In genomic region chr11:103311960-103312611, GRCm38 (mm10) we compare ENCODE assay signal across 8 mouse cellular contexts. TPM values are rescaled to one million over a fixed set of nuclear protein-coding genes. Genes with fewer than 3 reads are reported as not detected.
DNase-seq lines count a peak whose midpoint lies in the region; ATAC-seq and TF ChIP-seq lines count a peak whose summit lies in the region.

No protein-coding gene starts in this region.

- TF ChIP-seq CTCF in C2C12 (IDR thresholded peaks at IDR 0.05; ENCODE audit: control insufficient read depth, insufficient read depth, insufficient read length) = no peak
- TF ChIP-seq CTCF in forebrain, postnatal 0 days (IDR thresholded peaks at IDR 0.05; ENCODE audit: low read depth) = no peak

- H3K79me2 ChIP-seq in C2C12 (ENCODE audit: control insufficient read depth, insufficient read depth) = no peaks in the 10 kb centered on the region

- H3K27ac ChIP-seq in forebrain, postnatal 0 days (ENCODE audit: low read depth, low read length) = no peak overlapping the region
- H3K27ac ChIP-seq in hindbrain, embryonic 12.5 days = 0 out of 2 replicates have a peak overlapping the region, but pooled peaks have one; percentile 9
- H3K27ac ChIP-seq in limb, embryonic 15.5 days = peak overlapping the region; percentile 88
- H3K27ac ChIP-seq in midbrain, embryonic 14.5 days (replicated peaks; ENCODE audit: low read depth, low read length) = no peak overlapping the region

- peak overlapping the region; percentile 28; the same call in 1 of the 2 replicates for H3K9ac ChIP-seq in forebrain, postnatal 0 days
- H3K9ac ChIP-seq in hindbrain, embryonic 12.5 days = peak overlapping the region; percentile 62
- peak overlapping the region; percentile 26; the same call in 1 of the 2 replicates for H3K9ac ChIP-seq in limb, embryonic 15.5 days
- peak overlapping the region; percentile 54 for H3K9ac ChIP-seq in midbrain, embryonic 14.5 days (replicated peaks; ENCODE audit: low read length)

- DNase-seq in adrenal gland, adult 8-10 months = peak; percentile 60
- no peak for DNase-seq in forebrain, postnatal 0 days
- peak; percentile 60 for DNase-seq in midbrain, embryonic 14.5 days
- peak; percentile 72 to 75 for DNase-seq in urinary bladder, postnatal 4 days (ENCODE audit: low spot score in 2 of 2)
- DNase-seq in adipocyte (ENCODE audit: low spot score) = no peak

- no peak for ATAC-seq in forebrain, postnatal 0 days
- no peak for ATAC-seq in hindbrain, embryonic 12.5 days (ENCODE audit: low FRiP score)
- ATAC-seq in limb, embryonic 15.5 days (ENCODE audit: insufficient number of reproducible peaks, low FRiP score, low TSS enrichment, low read depth) = peak; percentile 86
- ATAC-seq in midbrain, embryonic 14.5 days (ENCODE audit: low FRiP score, low TSS enrichment) = no peak

- H3K4me3 ChIP-seq in C2C12 (ENCODE audit: insufficient read depth, poor library complexity, severe bottlenecking) = no peak overlapping the region
- peak overlapping the region; percentile 20 for H3K4me3 ChIP-seq in forebrain, postnatal 0 days (ENCODE audit: low read depth, low read length)
- peak overlapping the region; percentile 34 for H3K4me3 ChIP-seq in hindbrain, embryonic 12.5 days
- H3K4me3 ChIP-seq in limb, embryonic 15.5 days = peak overlapping the region; percentile 35
- H3K4me3 ChIP-seq in midbrain, embryonic 14.5 days (replicated peaks; ENCODE audit: low read depth, low read length) = peak overlapping the region; percentile 27

- no peaks in the 10 kb centered on the region for H3K79me3 ChIP-seq in C2C12 (ENCODE audit: low read depth)

- no peaks in the 10 kb centered on the region for H3K4me1 ChIP-seq in forebrain, postnatal 0 days (ENCODE audit: insufficient read depth)
- H3K4me1 ChIP-seq in hindbrain, embryonic 12.5 days = peaks cover 8% of the 10 kb centered on the region
- H3K4me1 ChIP-seq in limb, embryonic 15.5 days = peaks cover 19% of the 10 kb centered on the region
- H3K4me1 ChIP-seq in midbrain, embryonic 14.5 days (ENCODE audit: control insufficient read depth, insufficient read depth, low read length) = peaks cover 3% of the 10 kb centered on the region; the same call in 1 of the 2 replicates

- peak overlapping the region; percentile 41 for H3ac ChIP-seq in C2C12 (ENCODE audit: control insufficient read depth, insufficient read length, low read depth)

- 6% methylated on average over 30 of the region's 30 CpGs for WGBS in forebrain, postnatal 0 days
- 5% methylated on average over 30 of the region's 30 CpGs for WGBS in hindbrain, embryonic 12.5 days
- 1% methylated on average over 30 of the region's 30 CpGs for WGBS in limb, embryonic 15.5 days
- 8% methylated on average over 30 of the region's 30 CpGs for WGBS in midbrain, embryonic 14.5 days

- no peaks in the 10 kb centered on the region for H3K9me3 ChIP-seq in forebrain, postnatal 0 days (ENCODE audit: low read length)
- H3K9me3 ChIP-seq in hindbrain, embryonic 12.5 days (replicated peaks) = no peaks in the 10 kb centered on the region
- H3K9me3 ChIP-seq in limb, embryonic 15.5 days = no peaks in the 10 kb centered on the region
- H3K9me3 ChIP-seq in midbrain, embryonic 14.5 days (ENCODE audit: control insufficient read depth, low read length) = no peaks in the 10 kb centered on the region

- no peaks in the 10 kb centered on the region for H3K27me3 ChIP-seq in C2C12 (ENCODE audit: control insufficient read depth, insufficient read depth, insufficient read length)
- peaks cover 3% of the 10 kb centered on the region; the same call in 1 of the 2 replicates for H3K27me3 ChIP-seq in forebrain, postnatal 0 days (ENCODE audit: insufficient read depth, low read length)
- H3K27me3 ChIP-seq in hindbrain, embryonic 12.5 days = peaks cover 8% of the 10 kb centered on the region
- H3K27me3 ChIP-seq in limb, embryonic 15.5 days = no peaks in the 10 kb centered on the region
- no peaks in the 10 kb centered on the region for H3K27me3 ChIP-seq in midbrain, embryonic 14.5 days (ENCODE audit: control insufficient read depth, insufficient read depth, low read length)

- no peaks in the 10 kb centered on the region for H3K36me3 ChIP-seq in C2C12 (ENCODE audit: control insufficient read depth, insufficient read depth)
- H3K36me3 ChIP-seq in forebrain, postnatal 0 days (ENCODE audit: insufficient read depth) = no peaks in the 10 kb centered on the region
- H3K36me3 ChIP-seq in hindbrain, embryonic 12.5 days = no peaks in the 10 kb centered on the region
- no peaks in the 10 kb centered on the region for H3K36me3 ChIP-seq in limb, embryonic 15.5 days
- no peaks in the 10 kb centered on the region for H3K36me3 ChIP-seq in midbrain, embryonic 14.5 days (ENCODE audit: control insufficient read depth, insufficient read depth, low read length)

- peak overlapping the region; percentile 55 for H3K4me2 ChIP-seq in forebrain, postnatal 0 days (ENCODE audit: low read depth)
- H3K4me2 ChIP-seq in hindbrain, embryonic 12.5 days (replicated peaks) = peak overlapping the region; percentile 65
- peak overlapping the region; percentile 68 for H3K4me2 ChIP-seq in limb, embryonic 15.5 days
- H3K4me2 ChIP-seq in midbrain, embryonic 14.5 days (ENCODE audit: low read length) = peak overlapping the region; percentile 65

TF ChIP-seq in C2C12, 6 proteins besides CTCF, POLR2A, EP300 and RAD21:
- TF ChIP-seq FOSL1 (IDR thresholded peaks at IDR 0.05; ENCODE audit: insufficient read depth, low read length, poor library complexity, severe bottlenecking) (peak; percentile 42), MYOD1 (IDR thresholded peaks at IDR 0.05; ENCODE audit: control insufficient read depth, insufficient read length, low read depth) (peak; percentile 53), MYOG (IDR thresholded peaks at IDR 0.05; ENCODE audit: control insufficient read depth, extremely low read depth, insufficient read length) (no peak), CEBPB (IDR thresholded peaks at IDR 0.05; ENCODE audit: low read depth) (no peak), MAX (IDR thresholded peaks at IDR 0.05) (peak; percentile 55), USF1 (IDR thresholded peaks at IDR 0.05; ENCODE audit: low read depth) (no peak)

RNA-seq across cellular contexts. Expression of gene Map3k14, which starts 44.8 kb away (rescaled TPM):
- 9.7 TPM for polyA plus RNA-seq in C2C12 (2012; fragmentation: generic; extraction: Trizol)
- 10 to 100 TPM in 1 of 4 experiments, 1 to 10 TPM in 3; 7.1 to 11.8 (median 9.0) TPM for total RNA-seq in adrenal gland, adult 8-10 months (2022)
- total RNA-seq in forebrain, postnatal 0 days (2014; rRNA removed) = 3.2 and 5.8 TPM in 2 replicates
- polyA plus RNA-seq in forebrain, postnatal 0 days (2015; fragmentation: Nextera tagmentation; extraction: Ambion mirVana) = 0.77 TPM in 2 replicates
- polyA plus RNA-seq in hindbrain, embryonic 12.5 days (2016; fragmentation: Nextera tagmentation; extraction: Ambion mirVana) = 3.9 and 4.8 TPM in 2 replicates
- polyA plus RNA-seq in limb, embryonic 15.5 days (2015; fragmentation: Nextera tagmentation; extraction: Ambion mirVana) = 4.3 and 5.3 TPM in 2 replicates
- polyA plus RNA-seq in midbrain, embryonic 14.5 days (2014; fragmentation: Nextera tagmentation; extraction: Ambion mirVana) = 3.0 and 3.4 TPM in 2 replicates

RNA-seq across cellular contexts. Expression of gene Arhgap27, which starts 51.4 kb away (rescaled TPM):
- 0.19 TPM for polyA plus RNA-seq in C2C12 (2012; fragmentation: generic; extraction: Trizol)
- 10 to 100 TPM; 11.9 to 22.2 (median 15.9) TPM for total RNA-seq in adrenal gland, adult 8-10 months (2022)
- total RNA-seq in forebrain, postnatal 0 days (2014; rRNA removed) = 4.2 and 5.6 TPM in 2 replicates
- 3.2 and 4.8 TPM in 2 replicates for polyA plus RNA-seq in forebrain, postnatal 0 days (2015; fragmentation: Nextera tagmentation; extraction: Ambion mirVana)
- 5.2 and 5.9 TPM in 2 replicates for polyA plus RNA-seq in hindbrain, embryonic 12.5 days (2016; fragmentation: Nextera tagmentation; extraction: Ambion mirVana)
- polyA plus RNA-seq in limb, embryonic 15.5 days (2015; fragmentation: Nextera tagmentation; extraction: Ambion mirVana) = 11.7 and 14.0 TPM in 2 replicates
- polyA plus RNA-seq in midbrain, embryonic 14.5 days (2014; fragmentation: Nextera tagmentation; extraction: Ambion mirVana) = 2.1 and 4.0 TPM in 2 replicates

Comparison
In these comparisons a context has a peak if more than half of its experiments do, and no peak if none do; other contexts are left out.
1. DNase-seq: peak in adrenal gland, adult 8-10 months (single experiment), midbrain, embryonic 14.5 days (single experiment) and urinary bladder, postnatal 4 days (2 of 2); none in forebrain, postnatal 0 days (single experiment) and adipocyte (single experiment).
2. H3K27ac ChIP-seq: peak in hindbrain, embryonic 12.5 days (single experiment) and limb, embryonic 15.5 days (single experiment); none in forebrain, postnatal 0 days (single experiment) and midbrain, embryonic 14.5 days (single experiment).
3. Peak in every context shown above with its lines, with median percentiles within 50 percentile points of each other: H3K4me2 ChIP-seq and H3K9ac ChIP-seq.